Mouse (Mus musculus): ENCODE results near the gene Gpr161.

DNA sequence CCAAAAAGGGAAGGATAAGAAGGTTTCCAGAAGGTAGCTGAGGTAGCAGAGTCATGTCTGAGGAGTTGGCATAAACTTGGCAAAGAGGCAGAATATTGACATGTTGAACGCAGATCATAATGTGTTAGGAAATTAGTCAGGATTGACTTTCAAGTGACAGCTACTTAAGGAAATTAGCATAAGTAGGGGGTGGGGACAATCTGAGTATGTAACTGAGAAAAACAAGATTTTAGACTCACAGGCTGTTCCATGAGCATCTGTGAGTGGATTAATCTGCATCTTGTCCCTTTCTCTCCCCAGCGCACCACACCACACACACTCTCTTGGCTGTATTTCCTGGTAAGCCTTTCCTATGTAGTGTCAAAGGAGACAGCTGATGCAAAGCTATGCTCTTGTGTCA is 6.0 kb downstream of the Gpr161 start:
- no peak for TF ChIP-seq CTCF (conservative IDR thresholded peaks at IDR 0.05; ENCODE audit: low read length)
- TF ChIP-seq NANOG (IDR thresholded peaks at IDR 0.05; ENCODE audit: borderline replicate concordance, low read length): no peak
